Mouse (Mus musculus): ENCODE measurements around the gene Ahnak2.

The Ahnak2 gene

GRCm38 (mm10) chr12:112727801-112728200 is 74.7 kb downstream of the Ahnak2 start:
- DNase-seq: no peak

- DNase-seq: peak; percentile 77 to 80
These were observed 78.2 kb downstream of the Ahnak2 start for GRCm38 (mm10) chr12:112724077-112724805.

- no peak for DNase-seq
These were observed 79.0 kb downstream of the Ahnak2 start for GRCm38 (mm10) chr12:112723445-112723844.

DNA sequence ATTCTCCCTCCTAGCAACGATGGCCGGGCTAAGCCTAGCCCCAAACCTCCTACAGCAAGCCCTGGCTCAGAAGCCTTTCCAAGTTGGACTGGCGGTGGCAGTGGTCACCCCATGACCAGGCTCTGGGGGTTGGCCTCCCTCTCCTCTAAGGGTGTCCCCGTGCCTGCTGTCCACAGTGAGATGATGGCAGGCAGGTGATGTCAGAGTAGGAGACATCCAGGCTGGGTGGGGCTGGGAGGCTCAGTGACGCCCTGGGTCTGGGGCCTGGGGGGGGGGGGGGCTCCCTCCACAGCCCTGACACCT is 79.5 kb downstream of the Ahnak2 start:
- no peak for DNase-seq

DNA sequence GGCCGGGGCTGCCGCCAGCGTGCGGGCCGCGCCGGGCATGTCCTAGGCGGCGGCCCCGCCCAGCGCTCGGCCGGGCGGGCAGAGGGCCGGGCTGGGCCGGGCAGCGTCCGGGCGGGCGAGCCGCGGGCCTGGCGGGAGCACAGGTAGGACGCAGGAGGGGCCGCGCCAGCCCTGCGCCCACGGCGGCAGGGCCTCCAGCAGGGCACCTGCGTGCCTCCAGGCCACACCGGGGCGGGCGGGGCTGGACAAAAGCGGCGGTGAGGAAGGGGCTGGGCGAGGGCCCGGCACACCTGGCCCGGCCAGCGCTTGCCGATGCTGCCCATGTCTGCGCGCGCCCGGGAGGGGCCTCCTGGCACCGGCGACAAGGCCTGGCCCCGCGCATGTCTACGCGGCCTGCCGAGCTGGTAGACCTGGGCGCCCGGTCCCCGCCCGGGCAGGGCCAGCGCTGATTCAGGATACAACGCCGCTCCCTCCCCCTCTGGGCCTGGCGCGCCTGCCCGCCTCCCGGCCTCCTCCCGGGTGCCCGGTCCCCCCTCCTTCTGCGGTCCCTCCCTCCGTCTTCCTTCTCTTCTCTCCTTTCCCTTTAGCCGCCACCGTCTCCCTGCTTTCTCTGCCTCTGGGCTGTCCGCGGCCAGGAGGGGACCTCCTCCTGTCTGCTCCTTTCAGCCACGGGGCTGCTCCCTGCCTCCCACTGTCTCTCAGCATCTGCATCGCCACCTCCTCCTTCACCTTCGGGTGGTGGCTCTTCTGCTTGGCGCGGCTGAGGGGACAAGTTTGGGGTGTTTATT is 80.0 kb downstream of the Ahnak2 start:
- peak; percentile 34 to 38 for DNase-seq

Data from B cell, adult 2 months (primary cell).